Mouse (Mus musculus) liver, embryonic 11.5 days (tissue): Measurements from ENCODE around the gene Gm17606. TPM values are rescaled to one million over a fixed set of nuclear protein-coding genes. Genes with fewer than 3 reads are reported as not detected.

Experiments used
- ATAC-seq: fragments of 200-750 bp; cut with Nextera tagmentation; replicated peaks from 2 replicates; pipeline ENCODE4 v1.8.0; 2017; ENCODE audit warnings: moderate number of reproducible peaks, mild to moderate bottlenecking, moderate TSS enrichment, moderate library complexity; ENCODE audit not compliant: low FRiP score
- DNase-seq: peaks from one replicate; pipeline ENCODE4 v3.0.0-alpha.2; 2017; ENCODE audit warnings: low spot score
- H3K27ac ChIP-seq: fragments of 300-500 bp; sonication (generic); 2 replicates; pipeline ENCODE4 v1.5.1; 2014; ENCODE audit warnings: mild to moderate bottlenecking, low read depth, low read length, control low read depth
- H3K27me3 ChIP-seq: fragments of 300-500 bp; sonication (generic); replicated peaks from 2 replicates; pipeline ENCODE4 v1.6.1; 2014; ENCODE audit warnings: low read length, mixed read lengths; ENCODE audit not compliant: control insufficient read depth, insufficient read depth
- H3K36me3 ChIP-seq: fragments of 300-500 bp; sonication (generic); 2 replicates; pipeline ENCODE4 v1.6.1; 2014; ENCODE audit warnings: mild to moderate bottlenecking, low read length, moderate library complexity, mixed read lengths; ENCODE audit not compliant: control insufficient read depth, insufficient read depth
- H3K4me1 ChIP-seq: fragments of 300-500 bp; sonication (generic); replicated peaks from 2 replicates; pipeline ENCODE4 v1.6.1; 2014; ENCODE audit warnings: low read length, mixed read lengths; ENCODE audit not compliant: control insufficient read depth, insufficient read depth
- H3K4me2 ChIP-seq: fragments of 300-500 bp; sonication (generic); 2 replicates; pipeline ENCODE4 v1.6.1; 2014; ENCODE audit warnings: mild to moderate bottlenecking, control low read depth, moderate library complexity
- H3K4me3 ChIP-seq: fragments of 300-500 bp; sonication (generic); 2 replicates; pipeline ENCODE4 v1.5.1; 2014; ENCODE audit warnings: low read depth, low read length, control low read depth
- H3K9ac ChIP-seq: fragments of 300-500 bp; sonication (generic); 2 replicates; pipeline ENCODE4 v1.6.1; 2014; ENCODE audit warnings: low read depth, low read length, control low read depth
- H3K9me3 ChIP-seq: fragments of 300-500 bp; sonication (generic); 2 replicates; pipeline ENCODE4 v1.6.1; 2016; ENCODE audit warnings: low read length, inconsistent platforms, mixed read lengths; ENCODE audit not compliant: control insufficient read depth
- WGBS: fragments of 180-500 bp; shearing (Covaris S2); extraction: QIAGEN DNeasy Blood & Tissue Kit; methylation state at CpG from one replicate; pipeline ENCODE4 v1.1.7; 2014; 5-methylcytosine and 5-hydroxymethylcytosine counted together
- polyA plus RNA-seq: library from polyadenylated mRNA; unstranded; fragments of >200 nt; fragmentation: Nextera tagmentation; extraction: Ambion mirVana; gene quantifications from 2 replicates; pipeline ENCODE4 v1.2.1, GENCODE M21; 2014

The Gm17606 gene
- polyA plus RNA-seq, 1 experiment from 2014 or later, result not detected

GRCm38 (mm10) chr14:54652787-54653186 lies 12.0 kb downstream of the Gm17606 start:
- peaks cover 43% of the 10 kb centered on the region for H3K36me3 ChIP-seq
- WGBS, result under 1% methylated on average over 7 of the region's 7 CpGs
- H3K9me3 ChIP-seq, result no peaks in the 10 kb centered on the region
- peak overlapping the region; percentile 88 for H3K4me2 ChIP-seq
- no peak for DNase-seq
- H3K9ac ChIP-seq, result peak overlapping the region; percentile 89
- peak overlapping the region; percentile 89 for H3K27ac ChIP-seq
- ATAC-seq, result no peak
- peaks cover 27% of the 10 kb centered on the region for H3K4me1 ChIP-seq
- H3K4me3 ChIP-seq, result peak overlapping the region; percentile 84
- H3K27me3 ChIP-seq, result no peaks in the 10 kb centered on the region

- DNase-seq (peak; percentile 88), ATAC-seq (peak; percentile 92)
- Histone ChIP-seq H3K27me3 (no peaks in the 10 kb centered on the region), H3K4me1 (peaks cover 27% of the 10 kb centered on the region), H3K4me3 (peak overlapping the region; percentile 84), H3K9ac (peak overlapping the region; percentile 89), H3K36me3 (peaks cover 42% of the 10 kb centered on the region), H3K9me3 (no peaks in the 10 kb centered on the region), H3K27ac (peak overlapping the region; percentile 89), H3K4me2 (peak overlapping the region; percentile 88)
- under 1% methylated on average over 12 of the region's 12 CpGs for WGBS
Observed at GRCm38 (mm10) chr14:54653496-54653895, 12.7 kb downstream of the Gm17606 start.

- ATAC-seq (no peak), DNase-seq (no peak)
- Histone ChIP-seq H3K36me3 (peaks cover 48% of the 10 kb centered on the region), H3K9me3 (no peaks in the 10 kb centered on the region), H3K4me2 (no peak overlapping the region), H3K4me3 (no peak overlapping the region), H3K27ac (no peak overlapping the region), H3K4me1 (no peaks in the 10 kb centered on the region), H3K27me3 (no peaks in the 10 kb centered on the region), H3K9ac (no peak overlapping the region)
- 91% methylated on average over 2 of the region's 2 CpGs for WGBS
Observed at GRCm38 (mm10) chr14:54660009-54660408, 19.3 kb downstream of the Gm17606 start.

- peaks cover 49% of the 10 kb centered on the region for H3K36me3 ChIP-seq
- H3K27me3 ChIP-seq, result no peaks in the 10 kb centered on the region
- H3K27ac ChIP-seq, result no peak overlapping the region
- WGBS, result 87% methylated on average over 10 of the region's 10 CpGs
- no peak for DNase-seq
- no peak overlapping the region for H3K4me2 ChIP-seq
- H3K9ac ChIP-seq, result no peak overlapping the region
- no peaks in the 10 kb centered on the region for H3K4me1 ChIP-seq
- no peak overlapping the region for H3K4me3 ChIP-seq
- no peak for ATAC-seq
- no peaks in the 10 kb centered on the region for H3K9me3 ChIP-seq
Observed at GRCm38 (mm10) chr14:54664477-54665222, 23.9 kb downstream of the Gm17606 start.

- Histone ChIP-seq H3K9me3 (no peaks in the 10 kb centered on the region), H3K4me3 (no peak overlapping the region), H3K4me2 (no peak overlapping the region), H3K27me3 (no peaks in the 10 kb centered on the region), H3K36me3 (peaks cover 31% of the 10 kb centered on the region), H3K9ac (no peak overlapping the region), H3K27ac (no peak overlapping the region), H3K4me1 (no peaks in the 10 kb centered on the region)
- WGBS, result 69% methylated on average over 4 of the region's 4 CpGs
- ATAC-seq (no peak), DNase-seq (no peak)
Observed at GRCm38 (mm10) chr14:54669381-54669780, 28.6 kb downstream of the Gm17606 start.

GRCm38 (mm10) chr14:54674317-54674716 lies 33.6 kb downstream of the Gm17606 start:
- DNase-seq, result no peak
- Histone ChIP-seq H3K4me1 (0 out of 2 replicates have a peak, but pooled peaks cover 3% of the 10 kb centered on the region), H3K9me3 (no peaks in the 10 kb centered on the region), H3K4me3 (no peak overlapping the region), H3K27ac (no peak overlapping the region), H3K9ac (no peak overlapping the region), H3K27me3 (no peaks in the 10 kb centered on the region), H3K4me2 (no peak overlapping the region), H3K36me3 (peaks cover 30% of the 10 kb centered on the region)
- ATAC-seq, result no peak
- WGBS, result 68% methylated on average over 2 of the region's 2 CpGs

- Histone ChIP-seq H3K9me3 (no peaks in the 10 kb centered on the region), H3K36me3 (peaks cover 29% of the 10 kb centered on the region), H3K4me1 (0 out of 2 replicates have a peak, but pooled peaks cover 3% of the 10 kb centered on the region), H3K4me2 (no peak overlapping the region), H3K9ac (no peak overlapping the region), H3K4me3 (no peak overlapping the region), H3K27me3 (no peaks in the 10 kb centered on the region), H3K27ac (no peak overlapping the region)
- DNase-seq, result no peak
- no peak for ATAC-seq
- 95% methylated on average over 5 of the region's 5 CpGs for WGBS
Observed at GRCm38 (mm10) chr14:54676290-54676689, 35.5 kb downstream of the Gm17606 start.

GRCm38 (mm10) chr14:54678657-54679304 lies 38.0 kb downstream of the Gm17606 start:
- Histone ChIP-seq H3K9ac (no peak overlapping the region), H3K4me3 (no peak overlapping the region), H3K9me3 (no peaks in the 10 kb centered on the region), H3K4me1 (0 out of 2 replicates have a peak, but pooled peaks cover 7% of the 10 kb centered on the region), H3K4me2 (no peak overlapping the region), H3K27ac (no peak overlapping the region), H3K36me3 (peaks cover 36% of the 10 kb centered on the region), H3K27me3 (no peaks in the 10 kb centered on the region)
- no peak for ATAC-seq
- WGBS, result 83% methylated on average over 16 of the region's 16 CpGs
- no peak for DNase-seq
